Mouse (Mus musculus): ENCODE measurements around the gene Cd200.

GRCm38 (mm10) chr16:45407091-45407490, 1.8 kb downstream of the Cd200 start:
- TF ChIP-seq EP300 (IDR thresholded peaks at IDR 0.05; ENCODE audit: low read depth) = no peak
- TF ChIP-seq CTCF (IDR thresholded peaks at IDR 0.05; ENCODE audit: low read depth) = no peak
